Mouse (Mus musculus) heart, embryonic 15.5 days (tissue): ENCODE results near the gene Tead4. TPM values are rescaled to one million over a fixed set of nuclear protein-coding genes. Genes with fewer than 3 reads are reported as not detected.
A peak's percentile ranks its signal among the peaks of the same experiment; 100 is the strongest.
"Not testable (repeated sequence)": the region's sequence is repeated elsewhere in the genome, so short reads cannot be mapped to it uniquely, and the experiment has no call there.

Source experiments
- ATAC-seq: fragments of 200-750 bp; cut with Nextera tagmentation; replicated peaks from 2 replicates; pipeline ENCODE4 v1.8.0; 2017; ENCODE audit warnings: low read depth, moderate TSS enrichment; ENCODE audit not compliant: insufficient number of reproducible peaks, insufficient read depth, low FRiP score
- H3K27ac ChIP-seq: fragments of 300-500 bp; sonication (generic); 2 replicates; pipeline ENCODE4 v1.5.1; 2015; ENCODE audit warnings: mild to moderate bottlenecking, inconsistent platforms
- H3K27me3 ChIP-seq: fragments of 300-500 bp; sonication (generic); 2 replicates; pipeline ENCODE4 v1.6.1; 2015; ENCODE audit warnings: inconsistent platforms
- H3K36me3 ChIP-seq: fragments of 300-500 bp; sonication (generic); 2 replicates; pipeline ENCODE4 v1.6.1; 2015; ENCODE audit warnings: mild to moderate bottlenecking, inconsistent platforms
- H3K4me1 ChIP-seq: fragments of 300-500 bp; sonication (generic); replicated peaks from 2 replicates; pipeline ENCODE4 v1.6.1; 2015; ENCODE audit warnings: inconsistent platforms
- H3K4me2 ChIP-seq: fragments of 300-500 bp; sonication (generic); 2 replicates; pipeline ENCODE4 v1.6.1; 2015; ENCODE audit warnings: inconsistent platforms, mild to moderate bottlenecking, moderate library complexity
- H3K4me3 ChIP-seq: fragments of 300-500 bp; sonication (generic); 2 replicates; pipeline ENCODE4 v1.5.1; 2015; ENCODE audit warnings: mild to moderate bottlenecking, inconsistent platforms
- H3K9ac ChIP-seq: fragments of 300-500 bp; sonication (generic); 2 replicates; pipeline ENCODE4 v1.6.1; 2015; ENCODE audit warnings: mild to moderate bottlenecking, inconsistent platforms
- H3K9me3 ChIP-seq: fragments of 300-500 bp; sonication (generic); replicated peaks from 2 replicates; pipeline ENCODE4 v1.6.1; 2016; ENCODE audit warnings: inconsistent platforms
- WGBS: fragments of 180-500 bp; shearing (Covaris S2); methylation state at CpG from one replicate; pipeline ENCODE4 v1.1.7; 2015; ENCODE audit warnings: mixed read lengths; 5-methylcytosine and 5-hydroxymethylcytosine counted together
- polyA plus RNA-seq: library from polyadenylated mRNA; unstranded; fragments of >200 nt; fragmentation: Nextera tagmentation; extraction: Ambion mirVana; gene quantifications from 2 replicates; pipeline ENCODE4 v1.2.1, GENCODE M21; 2015

The Tead4 gene
- polyA plus RNA-seq, 1 experiment from 2014 or later: 2.3 TPM

DNA sequence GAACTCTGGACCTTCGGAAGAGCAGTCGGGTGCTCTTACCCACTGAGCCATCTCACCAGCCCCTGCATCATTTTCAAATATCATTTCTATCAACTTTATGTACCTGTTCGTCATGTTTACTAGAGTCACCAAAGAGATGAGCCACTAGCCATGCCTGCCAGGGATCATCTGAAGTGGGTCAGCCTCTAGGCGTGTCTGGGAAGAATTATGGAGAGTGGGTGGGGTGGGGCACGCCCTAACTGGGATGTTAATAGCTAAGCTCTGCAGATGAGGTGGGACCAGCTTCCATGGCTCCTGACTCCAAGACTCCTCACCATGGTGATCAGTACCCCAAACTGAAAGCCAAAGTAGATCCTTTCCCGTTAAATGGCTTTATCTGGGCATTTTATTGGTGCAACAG lies 14.2 kb upstream of the Tead4 start:
- H3K4me3 ChIP-seq: no peak overlapping the region
- no peak overlapping the region for H3K4me2 ChIP-seq
- no peak overlapping the region for H3K27ac ChIP-seq
- 84% methylated on average over 6 of the region's 6 CpGs for WGBS
- no peak overlapping the region for H3K9ac ChIP-seq
- H3K27me3 ChIP-seq: no peaks in the 10 kb centered on the region
- H3K36me3 ChIP-seq: no peaks in the 10 kb centered on the region
- H3K9me3 ChIP-seq: no peaks in the 10 kb centered on the region
- H3K4me1 ChIP-seq: no peaks in the 10 kb centered on the region
- no peak for ATAC-seq

DNA sequence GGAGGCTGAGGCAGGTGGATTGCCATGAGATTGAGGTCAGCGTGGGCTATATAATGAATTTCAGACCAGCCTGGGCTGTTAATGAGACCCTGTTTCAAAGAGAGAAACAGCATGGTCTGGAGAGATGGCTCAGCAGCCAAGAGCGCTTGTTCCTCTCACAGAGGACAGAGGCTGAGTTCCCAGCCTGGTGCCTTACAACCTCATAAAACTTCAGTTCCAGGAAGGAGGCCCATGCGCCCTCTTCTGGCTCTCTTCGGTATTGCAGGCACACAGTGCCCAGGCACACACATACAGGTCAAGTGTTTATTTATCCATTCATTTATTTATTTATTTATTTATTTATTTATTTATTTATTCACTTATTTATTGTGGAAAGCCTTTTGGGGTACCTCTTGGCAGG lies 7.7 kb upstream of the Tead4 start:
- ATAC-seq: no peak
- H3K4me3 ChIP-seq: no peak overlapping the region
- no peaks in the 10 kb centered on the region for H3K9me3 ChIP-seq
- 30% methylated on average over 4 of the region's 4 CpGs for WGBS
- no peaks in the 10 kb centered on the region for H3K36me3 ChIP-seq
- H3K27ac ChIP-seq: no peak overlapping the region
- no peak overlapping the region for H3K4me2 ChIP-seq
- no peaks in the 10 kb centered on the region for H3K4me1 ChIP-seq
- no peaks in the 10 kb centered on the region for H3K27me3 ChIP-seq
- H3K9ac ChIP-seq: no peak overlapping the region

DNA sequence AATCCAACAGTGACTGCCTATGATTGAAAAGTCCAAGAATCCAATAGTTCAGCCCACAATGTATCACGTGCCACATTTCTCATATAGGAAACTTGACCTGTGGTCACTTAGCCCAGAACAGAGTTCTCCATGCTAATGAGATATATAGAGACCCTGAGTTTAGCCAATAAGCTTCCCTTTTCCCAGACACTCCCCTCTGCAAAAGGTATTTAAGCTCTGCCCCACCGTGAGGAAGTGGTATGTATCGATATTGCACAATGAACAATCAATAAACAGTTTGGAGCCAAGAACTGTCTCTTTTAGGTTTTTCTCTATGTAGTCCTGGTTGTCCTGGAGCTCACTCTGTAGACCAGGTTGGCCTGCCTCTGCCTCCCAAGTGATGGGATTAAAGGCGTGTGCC lies 4.2 kb upstream of the Tead4 start:
- H3K27ac ChIP-seq: no peak overlapping the region
- no peaks in the 10 kb centered on the region for H3K36me3 ChIP-seq
- H3K4me3 ChIP-seq: no peak overlapping the region
- no peak overlapping the region for H3K9ac ChIP-seq
- H3K9me3 ChIP-seq: 0 out of 2 replicates have a peak, but pooled peaks cover 4% of the 10 kb centered on the region
- peaks cover 13% of the 10 kb centered on the region for H3K4me1 ChIP-seq
- 82% methylated on average over 4 of the region's 4 CpGs for WGBS
- no peak overlapping the region for H3K4me2 ChIP-seq
- ATAC-seq: no peak
- 0 out of 2 replicates have a peak, but pooled peaks cover under 1% of the 10 kb centered on the region for H3K27me3 ChIP-seq

GRCm38 (mm10) chr6:128302640-128303039 lies 2.0 kb upstream of the Tead4 start:
- not testable (repeated sequence) for H3K4me3 ChIP-seq, H3K27ac ChIP-seq, H3K4me2 ChIP-seq, H3K9me3 ChIP-seq, H3K36me3 ChIP-seq, ATAC-seq, H3K9ac ChIP-seq
- Histone ChIP-seq H3K4me1 (peaks cover 24% of the 10 kb centered on the region), H3K27me3 (peaks cover 15% of the 10 kb centered on the region)
- 78% methylated on average over 3 of the region's 3 CpGs for WGBS

DNA sequence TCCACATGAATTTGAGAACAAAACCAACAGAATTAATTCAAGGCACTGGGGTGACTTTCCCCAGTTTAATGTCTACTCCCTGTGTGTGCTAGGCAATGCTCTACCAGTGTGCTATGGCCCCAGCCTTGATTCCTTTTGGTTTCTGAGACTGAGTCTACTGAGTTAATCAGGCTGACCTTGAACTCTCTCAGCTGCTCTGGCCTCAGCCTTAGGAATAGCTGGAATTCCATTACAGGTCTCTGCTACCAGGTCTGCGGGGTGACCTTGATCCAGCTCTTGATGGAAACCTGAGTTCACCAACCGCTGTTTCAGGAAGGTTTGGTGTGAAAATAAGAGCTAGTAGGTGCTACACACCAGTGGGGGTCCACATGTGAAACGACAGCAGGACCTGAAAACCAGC lies 1.3 kb upstream of the Tead4 start:
- ATAC-seq: no peak
- WGBS: 70% methylated on average over 3 of the region's 3 CpGs
- Histone ChIP-seq H3K27me3 (peaks cover 15% of the 10 kb centered on the region), H3K27ac (no peak overlapping the region), H3K4me1 (peaks cover 26% of the 10 kb centered on the region), H3K36me3 (no peaks in the 10 kb centered on the region), H3K9ac (no peak overlapping the region), H3K9me3 (0 out of 2 replicates have a peak, but pooled peaks cover 4% of the 10 kb centered on the region), H3K4me2 (peak overlapping the region; percentile 96; the same call in 1 of the 2 replicates), H3K4me3 (no peak overlapping the region)

- ATAC-seq: no peak
- Histone ChIP-seq H3K36me3 (no peaks in the 10 kb centered on the region), H3K27me3 (peaks cover 15% of the 10 kb centered on the region), H3K9ac (0 out of 2 replicates have a peak overlapping the region, but pooled peaks have one; percentile 72), H3K4me1 (peaks cover 31% of the 10 kb centered on the region), H3K4me2 (peak overlapping the region; percentile 96), H3K27ac (no peak overlapping the region), H3K4me3 (peak overlapping the region; percentile 77), H3K9me3 (0 out of 2 replicates have a peak, but pooled peaks cover 4% of the 10 kb centered on the region)
- 34% methylated on average over 11 of the region's 11 CpGs for WGBS
Observed at GRCm38 (mm10) chr6:128301458-128301857, 835 bp upstream of the Tead4 start.

DNA sequence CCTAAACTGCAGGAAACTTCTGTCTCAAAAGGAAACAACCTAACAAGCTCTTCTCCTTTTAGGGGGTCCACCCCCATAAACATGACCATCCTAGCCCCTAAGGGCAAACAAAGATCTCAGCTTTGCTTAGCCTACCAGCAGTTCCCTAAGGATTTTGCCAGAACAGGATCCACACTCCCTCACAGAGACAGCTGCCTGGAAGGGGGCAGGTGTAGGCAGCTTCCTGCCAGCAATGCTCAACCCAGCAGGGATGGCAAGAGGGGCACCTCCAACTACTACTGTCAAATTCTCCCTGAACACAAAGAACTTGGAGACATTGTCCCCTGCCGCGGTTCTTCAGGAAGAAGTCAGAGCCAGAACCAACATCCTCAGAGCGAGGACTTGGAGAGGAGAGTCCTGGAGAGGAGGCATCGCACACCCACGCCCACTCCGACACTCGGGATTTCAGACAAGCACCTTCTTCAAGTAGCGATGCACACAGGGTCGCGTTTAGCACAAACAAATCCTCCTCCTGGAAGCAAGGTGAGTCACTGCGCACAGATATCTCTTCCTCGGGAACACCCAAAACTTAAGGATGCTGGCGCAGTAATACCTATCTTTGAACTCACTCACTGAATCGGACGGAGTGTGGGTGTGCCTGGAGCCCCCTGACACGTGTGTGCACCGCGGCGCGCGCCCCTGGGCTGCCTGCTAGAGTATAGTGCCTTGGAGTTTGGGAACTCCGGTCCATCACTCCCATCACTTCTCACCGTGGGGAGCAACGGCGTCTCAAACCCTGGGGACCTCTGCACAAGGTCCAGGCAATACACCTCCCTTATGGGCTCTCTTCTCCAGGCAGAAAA lies 1.1 kb downstream of the Tead4 start:
- Histone ChIP-seq H3K27ac (peak overlapping the region; percentile 83), H3K4me1 (peaks cover 39% of the 10 kb centered on the region), H3K4me2 (peak overlapping the region; percentile 96), H3K9ac (peak overlapping the region; percentile 72), H3K27me3 (peaks cover 15% of the 10 kb centered on the region), H3K4me3 (peak overlapping the region; percentile 77), H3K36me3 (no peaks in the 10 kb centered on the region), H3K9me3 (0 out of 2 replicates have a peak, but pooled peaks cover 4% of the 10 kb centered on the region)
- WGBS: under 1% methylated on average over 25 of the region's 25 CpGs
- ATAC-seq: peak; percentile 26

DNA sequence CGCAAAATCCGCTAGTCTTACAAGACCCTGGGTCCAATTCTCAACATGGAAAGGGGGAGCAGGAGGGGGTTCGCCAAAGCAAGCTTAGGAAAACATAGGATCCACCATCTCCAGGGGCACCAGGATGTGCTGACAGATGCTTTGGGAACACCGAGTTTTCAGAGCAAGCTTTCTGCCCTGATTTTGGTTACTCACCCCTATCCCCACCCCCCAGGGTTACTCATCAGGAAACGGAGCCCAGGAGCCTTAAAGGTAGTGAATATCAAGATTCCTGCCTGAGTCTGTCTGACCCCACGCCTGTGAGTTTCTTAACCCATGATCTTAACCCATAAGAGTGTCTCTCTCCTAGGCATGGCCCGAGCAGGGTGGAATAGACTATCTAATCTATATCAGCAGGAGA lies 2.4 kb downstream of the Tead4 start:
- no peak overlapping the region for H3K4me3 ChIP-seq
- 50% methylated on average over 7 of the region's 7 CpGs for WGBS
- H3K4me2 ChIP-seq: peak overlapping the region; percentile 96; the same call in 1 of the 2 replicates
- H3K9ac ChIP-seq: no peak overlapping the region
- peaks cover 15% of the 10 kb centered on the region for H3K27me3 ChIP-seq
- H3K36me3 ChIP-seq: no peaks in the 10 kb centered on the region
- peaks cover 39% of the 10 kb centered on the region for H3K4me1 ChIP-seq
- ATAC-seq: no peak
- 0 out of 2 replicates have a peak, but pooled peaks cover 4% of the 10 kb centered on the region for H3K9me3 ChIP-seq
- H3K27ac ChIP-seq: no peak overlapping the region

DNA sequence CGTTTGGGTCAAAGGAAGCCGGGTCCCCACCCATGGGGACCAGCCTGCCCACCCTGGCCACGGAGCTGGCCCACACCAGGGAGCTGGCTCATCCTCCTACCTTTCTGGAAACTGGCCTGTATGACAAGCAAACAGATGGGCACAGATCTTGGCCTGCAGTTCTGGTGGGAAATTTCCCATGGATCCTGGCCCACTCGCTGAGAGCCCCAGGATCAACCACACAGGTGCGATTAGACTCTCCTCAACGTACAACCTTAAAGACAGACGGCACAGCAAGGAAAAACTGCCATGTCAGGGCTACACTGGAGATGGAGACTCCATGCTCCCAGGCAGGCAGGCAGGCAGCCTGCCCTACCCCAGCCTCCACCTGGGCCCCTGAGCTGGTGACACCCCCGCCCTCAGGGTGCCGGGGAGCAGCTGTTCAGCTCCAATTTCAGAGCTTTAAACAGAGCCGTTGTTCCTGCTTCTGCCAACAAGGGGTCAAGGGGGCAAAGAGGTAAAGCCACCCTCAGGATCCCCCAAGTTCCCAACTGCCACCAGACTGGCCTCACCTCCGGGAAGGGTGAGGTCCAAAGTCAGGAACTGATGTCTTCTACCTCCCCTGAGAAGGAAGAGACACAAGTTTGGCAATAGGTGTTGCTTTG lies 3.8 kb downstream of the Tead4 start:
- Histone ChIP-seq H3K27me3 (peaks cover 15% of the 10 kb centered on the region), H3K4me1 (peaks cover 38% of the 10 kb centered on the region), H3K9me3 (no peaks in the 10 kb centered on the region), H3K4me3 (no peak overlapping the region), H3K9ac (no peak overlapping the region), H3K36me3 (no peaks in the 10 kb centered on the region), H3K27ac (peak overlapping the region; percentile 56), H3K4me2 (peak overlapping the region; percentile 17; the same call in 1 of the 2 replicates)
- no peak for ATAC-seq
- 38% methylated on average over 11 of the region's 11 CpGs for WGBS

- no peaks in the 10 kb centered on the region for H3K36me3 ChIP-seq
- no peak overlapping the region for H3K9ac ChIP-seq
- no peak overlapping the region for H3K4me3 ChIP-seq
- peaks cover 30% of the 10 kb centered on the region for H3K4me1 ChIP-seq
- no peaks in the 10 kb centered on the region for H3K9me3 ChIP-seq
- H3K27me3 ChIP-seq: peaks cover 15% of the 10 kb centered on the region
- peak overlapping the region; percentile 56 for H3K27ac ChIP-seq
- ATAC-seq: peak; percentile 42; the same call in 1 of the 2 replicates
- peak overlapping the region; percentile 17; the same call in 1 of the 2 replicates for H3K4me2 ChIP-seq
- WGBS: 24% methylated on average over 6 of the region's 6 CpGs
Observed at GRCm38 (mm10) chr6:128295876-128296749, 4.5 kb downstream of the Tead4 start.

- Histone ChIP-seq H3K27me3 (no peaks in the 10 kb centered on the region), H3K27ac (no peak overlapping the region), H3K4me3 (no peak overlapping the region), H3K4me1 (peaks cover 7% of the 10 kb centered on the region), H3K4me2 (no peak overlapping the region), H3K36me3 (no peaks in the 10 kb centered on the region), H3K9me3 (no peaks in the 10 kb centered on the region), H3K9ac (no peak overlapping the region)
- no peak for ATAC-seq
- 58% methylated on average over 5 of the region's 5 CpGs for WGBS
Observed at GRCm38 (mm10) chr6:128291284-128291683, 9.3 kb downstream of the Tead4 start.
